Mouse (Mus musculus) layer of hippocampus, adult 2 months (tissue): ENCODE data around the gene Syne1. TPM values are rescaled to one million over a fixed set of nuclear protein-coding genes. Genes with fewer than 3 reads are reported as not detected.
"Not testable (repeated sequence)": the region's sequence is repeated elsewhere in the genome, so short reads cannot be mapped to it uniquely, and the experiment has no call there.

ENCODE experiments used
- DNase-seq, 2 experiments: peaks; one replicate each; pipeline ENCODE4 v3.0.0; 2022; ENCODE audit warnings: low spot score in 2 of 2
- H3K27ac ChIP-seq: fragments of 200-600 bp; 2 replicates; pipeline ENCODE4 v1.8.1; 2022
- H3K4me3 ChIP-seq: fragments of 200-600 bp; 2 replicates; pipeline ENCODE4 v1.8.1; 2022; ENCODE audit warnings: mild to moderate bottlenecking
- CTCF ChIP-seq: fragments of 200-600 bp; conservative IDR thresholded peaks from 2 replicates; pipeline ENCODE4 v1.8.1; 2022; ENCODE audit warnings: antibody characterized with exemption, mild to moderate bottlenecking, moderate library complexity
- total RNA-seq, 2 experiments: library from RNA; stranded (reverse); gene quantifications; 2 replicates each; pipeline ENCODE4 v1.2.3; 2021

Syne1 gene
- total RNA-seq, 2 experiments from 2014 or later: 307 to 317 TPM

GRCm38 (mm10) chr10:5507478-5507877 lies 43.8 kb downstream of the Syne1 start:
- DNase-seq: no peak
- H3K27ac ChIP-seq: peak overlapping the region; percentile 78
- H3K4me3 ChIP-seq: peak overlapping the region; percentile 2; the same call in 1 of the 2 replicates
- no peak for TF ChIP-seq CTCF

DNA sequence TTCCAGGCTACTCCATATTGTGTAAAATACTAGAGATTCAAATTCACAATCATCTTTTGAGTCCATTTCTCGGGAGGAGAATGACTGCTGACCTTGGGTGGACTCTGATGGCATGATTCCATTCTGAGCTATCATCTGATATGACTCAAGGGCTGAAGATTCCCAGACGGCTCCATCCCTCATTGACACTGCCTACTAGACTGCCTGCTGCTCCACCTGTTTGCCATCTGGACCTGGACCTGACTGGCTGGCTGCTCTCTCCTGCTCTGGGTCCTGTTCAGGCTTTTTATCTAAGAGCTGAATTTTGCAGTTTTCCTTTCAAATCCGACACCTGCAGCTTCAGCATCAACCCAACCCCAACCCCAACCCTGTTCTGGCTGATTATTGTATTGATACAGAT lies 46.5 kb downstream of the Syne1 start:
- no peak overlapping the region for H3K27ac ChIP-seq

DNA sequence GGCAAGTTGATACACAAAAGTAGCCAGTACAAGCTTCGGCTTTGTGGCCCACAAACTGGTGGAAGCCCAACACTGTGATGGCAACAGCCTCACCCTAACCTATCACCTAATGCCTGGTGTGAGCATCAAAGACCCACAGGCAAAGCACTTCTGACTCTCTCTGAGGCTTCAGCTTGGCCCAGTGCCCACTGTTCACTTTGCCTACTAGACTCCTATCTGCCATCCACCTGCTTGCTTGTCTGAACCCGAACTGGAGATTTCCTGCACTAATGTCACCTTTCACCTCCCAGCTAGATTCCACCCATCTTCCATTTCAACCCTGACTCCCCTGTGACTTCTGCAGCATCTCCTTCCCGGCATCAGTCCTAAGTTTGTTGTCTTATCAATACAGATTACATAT lies 47.4 kb downstream of the Syne1 start:
- Histone ChIP-seq H3K4me3 (no peak overlapping the region), H3K27ac (no peak overlapping the region)
- DNase-seq: no peak
- no peak for TF ChIP-seq CTCF

More for the DNA sequence above, 46.5 kb downstream of the Syne1 start:
- no peak for DNase-seq
- TF ChIP-seq CTCF: no peak
- no peak overlapping the region for H3K4me3 ChIP-seq

DNA sequence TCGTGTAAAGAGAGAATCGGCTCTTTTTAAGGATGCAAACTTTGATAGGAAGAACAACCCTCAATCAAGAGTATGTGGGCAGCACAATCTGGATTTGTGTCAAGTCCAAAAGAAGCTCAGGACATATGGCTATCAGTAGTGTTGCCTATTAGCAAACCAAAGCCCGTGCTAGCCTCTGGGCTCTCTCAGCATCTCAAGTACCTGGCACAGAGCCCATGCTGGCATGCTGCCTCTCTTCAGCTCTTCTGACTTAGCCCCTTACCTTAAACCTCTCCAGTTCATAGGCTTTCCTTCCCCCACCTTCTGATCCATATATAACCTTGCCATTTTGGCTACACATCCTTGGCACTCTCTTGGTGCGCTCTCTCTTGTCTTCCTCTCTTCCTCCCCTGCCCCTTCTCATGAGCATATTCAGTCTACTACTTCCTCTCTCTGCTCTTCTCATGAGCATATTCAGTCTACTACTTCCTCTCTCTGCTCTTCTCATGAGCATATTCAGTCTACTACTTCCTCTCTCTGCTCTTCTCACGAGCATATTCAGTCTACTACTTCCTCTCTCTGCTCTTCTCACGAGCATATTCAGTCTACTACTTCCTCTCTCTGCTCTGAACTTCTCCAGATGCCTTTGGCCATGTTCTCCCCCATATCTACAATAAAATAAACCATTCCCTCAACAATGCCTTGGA lies 51.5 kb downstream of the Syne1 start:
- peak; percentile 14 to 25 for DNase-seq
- not testable (repeated sequence) for H3K4me3 ChIP-seq
- peak overlapping the region; percentile 21; the same call in 1 of the 2 replicates for H3K27ac ChIP-seq

DNA sequence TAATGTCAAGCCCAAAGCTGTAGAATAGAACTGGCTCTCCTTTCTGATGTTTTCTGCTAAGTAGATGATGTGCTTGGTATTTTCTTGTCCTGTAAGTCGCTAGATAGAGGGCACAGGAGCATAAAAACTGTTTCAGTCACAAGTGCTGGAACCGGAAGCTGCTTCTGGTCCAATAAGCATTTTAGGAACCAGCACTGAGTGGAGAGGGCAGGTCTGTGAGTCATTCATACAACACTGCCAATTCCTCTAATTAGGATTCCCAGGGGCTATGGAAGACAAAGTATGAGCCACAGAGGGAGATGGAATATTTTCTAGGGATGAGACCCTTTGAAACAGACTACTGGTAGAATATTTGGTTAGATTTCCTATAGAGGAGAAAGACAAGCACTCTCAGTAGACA lies 53.4 kb downstream of the Syne1 start:
- DNase-seq: peak in 1 of 2 experiments; percentile 6
- Histone ChIP-seq H3K27ac (peak overlapping the region; percentile 61), H3K4me3 (no peak overlapping the region)
- no peak for TF ChIP-seq CTCF

DNA sequence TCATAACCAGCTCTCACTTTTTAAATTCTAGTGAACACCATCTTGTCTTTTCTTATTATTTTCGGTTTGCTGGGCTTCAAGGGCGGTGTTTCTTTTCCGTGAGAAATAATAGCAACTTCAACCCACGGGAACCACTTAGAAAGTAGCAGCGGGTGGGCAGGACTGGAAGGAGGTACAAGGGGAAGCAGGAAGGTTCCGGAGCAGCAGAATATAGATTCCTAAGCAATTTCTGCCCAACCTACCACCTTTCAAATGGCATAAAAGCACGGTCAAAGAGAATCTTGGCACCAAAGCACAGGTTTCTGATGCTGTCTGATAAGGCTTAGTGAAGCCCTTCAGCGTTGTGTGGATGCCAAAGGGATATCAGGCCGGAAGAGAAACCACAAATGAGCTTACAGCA lies 60.2 kb downstream of the Syne1 start:
- DNase-seq: no peak

GRCm38 (mm10) chr10:5490029-5490428 lies 61.3 kb downstream of the Syne1 start:
- TF ChIP-seq CTCF: peak; percentile 82
- Histone ChIP-seq H3K27ac (0 out of 2 replicates have a peak overlapping the region, but pooled peaks have one; percentile 5), H3K4me3 (no peak overlapping the region)
- DNase-seq: no peak

More for the DNA sequence above, 60.2 kb downstream of the Syne1 start:
- no peak for TF ChIP-seq CTCF
- H3K27ac ChIP-seq: 0 out of 2 replicates have a peak overlapping the region, but pooled peaks have one; percentile 5
- H3K4me3 ChIP-seq: no peak overlapping the region

DNA sequence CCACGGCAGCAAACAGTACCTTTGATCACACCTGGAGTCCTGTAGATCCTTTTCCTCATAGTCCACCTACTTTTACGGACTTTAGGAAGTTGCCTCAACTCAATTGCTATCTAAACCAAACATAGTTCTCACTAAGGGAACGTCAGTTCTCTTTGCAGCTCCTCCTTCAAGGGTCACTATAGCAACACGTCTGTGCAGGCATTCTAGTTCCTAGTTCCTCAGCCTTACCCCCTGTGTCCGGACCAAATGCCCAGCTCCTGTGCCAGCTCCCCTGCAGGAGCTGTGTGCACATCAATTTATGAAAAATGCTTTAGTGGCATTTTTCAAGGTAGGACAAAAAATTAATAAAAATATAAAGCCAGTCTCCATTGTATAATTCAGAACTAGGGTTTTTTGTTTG lies 63.2 kb downstream of the Syne1 start:
- Histone ChIP-seq H3K4me3 (no peak overlapping the region), H3K27ac (no peak overlapping the region)
- DNase-seq: no peak
- TF ChIP-seq CTCF: no peak

GRCm38 (mm10) chr10:5480552-5481550 lies 70.4 kb downstream of the Syne1 start:
- no peak overlapping the region for H3K27ac ChIP-seq
- TF ChIP-seq CTCF: no peak
- DNase-seq: no peak
- no peak overlapping the region for H3K4me3 ChIP-seq

GRCm38 (mm10) chr10:5480097-5480496 lies 71.2 kb downstream of the Syne1 start:
- Histone ChIP-seq H3K4me3 (no peak overlapping the region; the same call in 1 of the 2 replicates), H3K27ac (no peak overlapping the region)
- DNase-seq: peak; percentile 32 to 54
- peak; percentile 79 for TF ChIP-seq CTCF

DNA sequence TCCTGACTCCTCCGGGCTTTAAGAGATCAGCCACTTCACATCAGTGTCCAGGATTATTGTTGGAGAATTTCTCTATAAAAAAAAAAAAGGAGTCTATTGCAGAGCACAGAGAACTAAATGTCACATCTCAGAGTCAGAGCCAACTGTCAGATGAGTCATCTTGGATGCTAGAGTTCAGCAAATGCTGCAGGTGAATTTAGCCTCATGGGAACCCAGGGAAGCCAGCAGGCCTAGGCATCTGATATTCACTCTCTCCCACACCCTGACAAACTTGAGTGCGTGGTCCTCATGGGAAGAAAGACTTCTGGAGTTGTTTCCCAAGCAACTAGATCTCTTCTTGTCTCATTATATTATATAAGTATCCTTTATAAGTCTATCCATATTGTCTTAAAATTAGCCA lies 82.6 kb downstream of the Syne1 start:
- H3K4me3 ChIP-seq: no peak overlapping the region
- no peak for TF ChIP-seq CTCF
- DNase-seq: no peak
- H3K27ac ChIP-seq: 0 out of 2 replicates have a peak overlapping the region, but pooled peaks have one; percentile 10

- H3K27ac ChIP-seq: no peak overlapping the region
- TF ChIP-seq CTCF: no peak
- H3K4me3 ChIP-seq: no peak overlapping the region
- DNase-seq: no peak
Observed at GRCm38 (mm10) chr10:5453830-5454229, 97.5 kb downstream of the Syne1 start.

GRCm38 (mm10) chr10:5449944-5450343 lies 101.3 kb downstream of the Syne1 start:
- no peak for DNase-seq
- H3K27ac ChIP-seq: no peak overlapping the region
- no peak for TF ChIP-seq CTCF
- H3K4me3 ChIP-seq: no peak overlapping the region
